Mouse (Mus musculus) lung, postnatal 0 days (tissue): ENCODE measurements around the gene Kazn.

ENCODE experiments used
- CTCF ChIP-seq: IDR thresholded peaks from 2 replicates; pipeline ENCODE4 v1.5.1; 2016; ENCODE audit warnings: antibody characterized with exemption, mild to moderate bottlenecking
- EP300 ChIP-seq: IDR thresholded peaks from 2 replicates; pipeline ENCODE4 v1.6.1; 2016; ENCODE audit warnings: antibody characterized with exemption, mild to moderate bottlenecking, control low read depth

DNA sequence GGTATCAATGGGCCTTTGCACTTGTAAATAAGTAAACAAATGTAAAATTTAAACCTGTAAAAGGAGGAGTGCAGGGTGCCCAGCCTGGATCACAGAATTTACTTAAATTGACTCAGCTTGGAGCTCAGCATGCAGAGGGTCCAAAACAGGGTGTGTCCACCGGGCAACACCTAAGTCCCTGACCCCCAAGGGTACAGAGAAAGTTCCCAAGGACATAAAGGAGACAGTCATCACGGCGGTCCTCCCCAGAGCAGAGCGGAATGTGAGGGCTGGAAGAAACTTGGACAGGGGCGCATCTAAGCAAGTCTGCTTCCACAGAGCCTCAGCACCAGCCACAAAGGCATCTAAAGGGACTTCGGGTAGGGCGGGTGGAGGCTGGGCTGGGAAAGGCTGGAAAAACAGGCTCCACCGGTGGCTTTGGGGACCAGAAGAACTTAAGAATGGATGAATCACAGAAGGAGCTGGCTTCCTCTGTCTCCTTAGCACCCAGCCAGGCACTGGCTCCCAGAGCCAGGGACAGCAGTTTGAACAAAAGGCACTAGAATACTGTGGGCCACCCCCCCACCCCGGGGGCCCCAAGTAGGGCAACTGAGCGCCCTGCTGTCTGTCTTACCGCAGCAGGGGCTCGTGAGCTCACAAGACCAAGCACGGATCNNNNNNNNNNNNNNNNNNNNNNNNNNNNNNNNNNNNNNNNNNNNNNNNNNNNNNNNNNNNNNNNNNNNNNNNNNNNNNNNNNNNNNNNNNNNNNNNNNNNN, 10.2 kb downstream of the Kazn start:
- no peak for TF ChIP-seq CTCF
- TF ChIP-seq EP300, result no peak
